7 mouse cellular contexts compared by ENCODE assay signal in the genomic region with DNA sequence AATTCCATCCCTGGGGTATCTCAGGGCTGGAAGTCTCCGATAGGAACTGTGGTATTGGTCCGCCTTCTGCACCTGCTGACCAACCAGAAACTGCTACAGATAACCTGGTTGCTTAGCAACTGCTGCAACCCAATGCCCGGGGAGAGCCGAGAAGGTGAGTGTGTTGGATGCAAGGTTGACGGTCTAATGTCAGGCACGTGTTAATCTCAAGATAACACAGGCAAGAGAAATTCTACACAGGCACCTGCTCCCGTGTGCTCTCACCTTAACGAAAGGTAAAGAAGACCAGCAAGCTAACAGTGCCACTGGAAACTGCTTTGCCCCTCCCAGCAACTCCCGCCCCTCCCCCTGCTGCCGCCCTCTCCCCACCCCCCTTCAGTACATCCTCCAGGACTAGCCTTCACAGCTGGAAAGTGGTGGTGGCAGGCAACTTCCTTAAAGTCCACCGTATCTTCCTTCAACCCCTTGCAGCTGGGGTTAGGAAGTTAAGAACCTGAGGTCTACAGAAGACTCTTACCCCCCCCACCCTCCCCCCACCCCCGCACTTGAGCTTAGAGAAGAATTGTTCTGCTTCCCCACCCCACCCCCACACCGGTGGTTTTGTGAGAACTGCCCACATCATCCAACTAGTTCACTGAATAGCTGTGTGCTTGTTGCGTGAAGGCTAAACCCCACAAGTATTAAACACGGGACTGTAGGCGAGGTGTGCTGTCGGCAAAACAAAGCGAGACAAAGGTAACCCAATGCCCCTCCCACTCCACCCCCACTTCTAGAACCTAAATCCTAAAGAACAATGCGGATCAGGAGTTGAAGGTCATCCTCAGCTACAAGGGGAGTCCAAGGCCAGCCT. TPM values are rescaled to one million over a fixed set of nuclear protein-coding genes. Genes with fewer than 3 reads are reported as not detected.
DNase-seq lines count a peak whose midpoint lies in the region; ATAC-seq and TF ChIP-seq lines count a peak whose summit lies in the region.

No protein-coding gene starts in this region.

- ATAC-seq in stomach, embryonic 14.5 days (ENCODE audit: insufficient number of reproducible peaks, insufficient read depth, low FRiP score, low read depth) = peak; percentile 82
- ATAC-seq in stomach, postnatal 0 days (ENCODE audit: low FRiP score, low TSS enrichment) = no peak; the same call in 1 of the 2 replicates
- ATAC-seq in embryonic facial prominence, embryonic 13.5 days (ENCODE audit: insufficient number of reproducible peaks, insufficient read depth, low FRiP score, low TSS enrichment, low read depth) = no peak
- no peak; the same call in 1 of the 2 replicates for ATAC-seq in limb, embryonic 12.5 days (ENCODE audit: insufficient number of reproducible peaks, insufficient read depth, low FRiP score, low TSS enrichment, low read depth)

- no peak overlapping the region; the same call in 1 of the 2 replicates for H3K4me2 ChIP-seq in stomach, embryonic 14.5 days (replicated peaks; ENCODE audit: low read depth, low read length)
- no peak overlapping the region for H3K4me2 ChIP-seq in stomach, postnatal 0 days (replicated peaks; ENCODE audit: low read depth)
- peak overlapping the region; percentile 34 for H3K4me2 ChIP-seq in embryonic facial prominence, embryonic 13.5 days
- H3K4me2 ChIP-seq in limb, embryonic 12.5 days = peak overlapping the region; percentile 49

- TF ChIP-seq POLR2A in small intestine, adult 2 months (IDR thresholded peaks at IDR 0.05; ENCODE audit: low read depth, low read length) = no peak

- H3K9me3 ChIP-seq in stomach, embryonic 14.5 days (ENCODE audit: control insufficient read depth, low read depth, low read length) = no peaks in the 10 kb centered on the region
- no peaks in the 10 kb centered on the region for H3K9me3 ChIP-seq in stomach, postnatal 0 days (ENCODE audit: control insufficient read depth, low read length)
- no peaks in the 10 kb centered on the region for H3K9me3 ChIP-seq in embryonic facial prominence, embryonic 13.5 days
- H3K9me3 ChIP-seq in limb, embryonic 12.5 days = no peaks in the 10 kb centered on the region

- H3K4me1 ChIP-seq in stomach, embryonic 14.5 days (ENCODE audit: control insufficient read depth, insufficient read depth, low read length) = 0 out of 2 replicates have a peak, but pooled peaks cover 17% of the 10 kb centered on the region
- H3K4me1 ChIP-seq in stomach, postnatal 0 days (replicated peaks; ENCODE audit: control insufficient read depth, insufficient read depth) = no peaks in the 10 kb centered on the region; the same call in 1 of the 2 replicates
- peaks cover 25% of the 10 kb centered on the region for H3K4me1 ChIP-seq in embryonic facial prominence, embryonic 13.5 days
- H3K4me1 ChIP-seq in limb, embryonic 12.5 days (replicated peaks) = peaks cover 38% of the 10 kb centered on the region
- H3K4me1 ChIP-seq in small intestine, adult 2 months (ENCODE audit: control insufficient read depth, insufficient read depth, insufficient read length, low read length) = peaks cover 2% of the 10 kb centered on the region; the same call in 1 of the 2 replicates

- no peak for TF ChIP-seq EP300 in stomach, postnatal 0 days (optimal IDR thresholded peaks at IDR 0.05)

- no peak for TF ChIP-seq CTCF in stomach, postnatal 0 days (IDR thresholded peaks at IDR 0.05; ENCODE audit: low read depth)
- TF ChIP-seq CTCF in small intestine, adult 2 months (IDR thresholded peaks at IDR 0.05; ENCODE audit: extremely low read depth, insufficient read length, insufficient replicate concordance, low read depth, low read length) = no peak

- H3K27me3 ChIP-seq in stomach, embryonic 14.5 days (ENCODE audit: control insufficient read depth, insufficient read depth, low read length) = no peaks in the 10 kb centered on the region
- H3K27me3 ChIP-seq in stomach, postnatal 0 days (ENCODE audit: control insufficient read depth, insufficient read depth, low read length) = no peaks in the 10 kb centered on the region
- H3K27me3 ChIP-seq in embryonic facial prominence, embryonic 13.5 days = no peaks in the 10 kb centered on the region
- no peaks in the 10 kb centered on the region for H3K27me3 ChIP-seq in limb, embryonic 12.5 days
- H3K27me3 ChIP-seq in small intestine, adult 2 months (ENCODE audit: control insufficient read depth, insufficient read depth, low read length) = no peaks in the 10 kb centered on the region

- no peak for DNase-seq in stomach, postnatal 0 days (ENCODE audit: low spot score)
- DNase-seq in urinary bladder, postnatal 25 days (ENCODE audit: low spot score) = no peak
- no peak for DNase-seq in cerebellum, adult 11 months

- no peaks in the 10 kb centered on the region for H3K36me3 ChIP-seq in stomach, embryonic 14.5 days (ENCODE audit: control insufficient read depth, insufficient read depth, low read length)
- no peaks in the 10 kb centered on the region for H3K36me3 ChIP-seq in stomach, postnatal 0 days (ENCODE audit: control insufficient read depth, insufficient read depth, low read length)
- H3K36me3 ChIP-seq in embryonic facial prominence, embryonic 13.5 days = no peaks in the 10 kb centered on the region
- H3K36me3 ChIP-seq in limb, embryonic 12.5 days = no peaks in the 10 kb centered on the region
- H3K36me3 ChIP-seq in small intestine, adult 2 months (ENCODE audit: control insufficient read depth, insufficient read depth, low read length) = no peaks in the 10 kb centered on the region

- H3K4me3 ChIP-seq in stomach, embryonic 14.5 days (ENCODE audit: low read depth, low read length) = no peak overlapping the region
- no peak overlapping the region for H3K4me3 ChIP-seq in stomach, postnatal 0 days (ENCODE audit: low read depth, low read length)
- no peak overlapping the region for H3K4me3 ChIP-seq in embryonic facial prominence, embryonic 13.5 days
- peak overlapping the region; percentile 11; the same call in 1 of the 2 replicates for H3K4me3 ChIP-seq in limb, embryonic 12.5 days (replicated peaks)
- no peak overlapping the region for H3K4me3 ChIP-seq in small intestine, adult 2 months (ENCODE audit: low read depth, low read length)

- no peak overlapping the region for H3K27ac ChIP-seq in stomach, embryonic 14.5 days (ENCODE audit: low read length)
- no peak overlapping the region for H3K27ac ChIP-seq in stomach, postnatal 0 days (replicated peaks)
- H3K27ac ChIP-seq in embryonic facial prominence, embryonic 13.5 days = no peak overlapping the region
- no peak overlapping the region for H3K27ac ChIP-seq in limb, embryonic 12.5 days
- H3K27ac ChIP-seq in small intestine, adult 2 months (ENCODE audit: insufficient read depth, low read depth, low read length) = 0 out of 2 replicates have a peak overlapping the region, but pooled peaks have one; percentile 57

- 19% methylated on average over 19 of the region's 19 CpGs for WGBS in stomach, embryonic 14.5 days
- WGBS in stomach, postnatal 0 days = 20% methylated on average over 19 of the region's 19 CpGs
- 18% methylated on average over 19 of the region's 19 CpGs for WGBS in embryonic facial prominence, embryonic 13.5 days
- WGBS in limb, embryonic 12.5 days = 24% methylated on average over 19 of the region's 19 CpGs
- whole genome bisulfite sequencing in small intestine, adult 2 months = 18% methylated on average over 19 of the region's 19 CpGs

- no peak overlapping the region for H3K9ac ChIP-seq in stomach, embryonic 14.5 days (replicated peaks; ENCODE audit: low read depth, low read length)
- H3K9ac ChIP-seq in stomach, postnatal 0 days (ENCODE audit: low read length) = no peak overlapping the region
- H3K9ac ChIP-seq in embryonic facial prominence, embryonic 13.5 days = no peak overlapping the region
- no peak overlapping the region; the same call in 1 of the 2 replicates for H3K9ac ChIP-seq in limb, embryonic 12.5 days (replicated peaks)

RNA-seq across cellular contexts. Expression of a gene that starts 44.1 kb away (rescaled TPM):
- polyA plus RNA-seq in stomach, embryonic 14.5 days (2014; fragmentation: Nextera tagmentation; extraction: Ambion mirVana) = 47.8 and 51.6 TPM in 2 replicates
- polyA plus RNA-seq in stomach, postnatal 0 days (2015; fragmentation: Nextera tagmentation; extraction: Ambion mirVana) = 30.9 and 31.3 TPM in 2 replicates
- polyA plus RNA-seq in embryonic facial prominence, embryonic 13.5 days (2015; fragmentation: Nextera tagmentation; extraction: Ambion mirVana) = 54.3 and 54.8 TPM in 2 replicates
- 64.1 and 67.1 TPM in 2 replicates for polyA plus RNA-seq in limb, embryonic 12.5 days (2016; fragmentation: Nextera tagmentation; extraction: Ambion mirVana)
- 1.5 and 4.0 TPM in 2 replicates for polyA plus RNA-seq in small intestine, adult 2 months (2012; rRNA removed)

Comparison
In these comparisons a context has a peak if more than half of its experiments do, and no peak if none do; other contexts are left out.
1. H3K4me2 ChIP-seq: peak in embryonic facial prominence, embryonic 13.5 days (single experiment) and limb, embryonic 12.5 days (single experiment); none in stomach, embryonic 14.5 days (single experiment) and stomach, postnatal 0 days (single experiment).